Mouse (Mus musculus): ENCODE measurements around the gene Sema6b. TPM values are rescaled to one million over a fixed set of nuclear protein-coding genes. Genes with fewer than 3 reads are reported as not detected.

Sema6b gene
- total RNA-seq (2015; ENCODE audit: low replicate concordance) (0.19 TPM in 1 of 2 replicates, not detected in the other), total RNA-seq (2017; ENCODE audit: low replicate concordance) (0.56 and 1.4 TPM in 2 replicates)

DNA sequence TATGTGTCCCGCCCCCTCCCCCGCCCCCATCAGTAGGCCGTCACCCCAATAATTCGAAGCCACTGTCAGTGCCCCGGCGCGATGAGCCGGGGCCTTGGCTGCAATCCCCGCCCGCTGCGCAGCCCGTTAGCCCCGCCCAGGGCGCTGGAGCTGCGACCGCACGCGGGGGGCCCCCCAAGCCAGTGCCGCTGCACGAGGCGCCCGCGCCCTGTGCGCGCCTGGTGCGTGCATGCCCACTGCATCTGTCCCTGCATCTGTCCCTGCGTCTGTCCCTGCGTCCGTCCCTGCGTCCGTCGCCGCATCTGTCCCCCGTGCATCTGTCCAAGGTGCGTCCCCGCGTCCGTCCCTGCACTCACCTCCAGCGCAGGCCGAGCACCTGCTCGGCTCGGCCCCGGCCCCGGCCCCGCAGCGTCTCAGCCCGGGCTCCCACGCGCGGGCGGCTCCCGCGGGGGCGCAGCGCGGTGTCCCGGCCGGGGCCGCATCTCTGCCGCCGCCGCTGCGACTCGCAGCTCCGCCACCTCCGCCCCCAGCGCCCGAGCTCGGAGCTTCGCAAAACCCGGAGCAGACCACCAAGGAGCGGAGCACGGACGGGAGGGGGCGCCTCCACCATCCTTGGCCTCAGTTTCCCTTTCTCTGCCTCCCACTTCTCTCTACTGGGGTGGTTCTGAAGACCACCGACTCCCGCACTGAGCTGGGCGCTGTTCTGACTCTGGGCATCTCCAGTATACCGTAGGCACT is at the start of gene Sema6b:
Gene Sema6b (minus strand): TSS at position 486 of the 738 bp plus-strand sequence.
- ATAC-seq (replicated peaks; ENCODE audit: low FRiP score, poor library complexity, severe bottlenecking) = no peak

DNA sequence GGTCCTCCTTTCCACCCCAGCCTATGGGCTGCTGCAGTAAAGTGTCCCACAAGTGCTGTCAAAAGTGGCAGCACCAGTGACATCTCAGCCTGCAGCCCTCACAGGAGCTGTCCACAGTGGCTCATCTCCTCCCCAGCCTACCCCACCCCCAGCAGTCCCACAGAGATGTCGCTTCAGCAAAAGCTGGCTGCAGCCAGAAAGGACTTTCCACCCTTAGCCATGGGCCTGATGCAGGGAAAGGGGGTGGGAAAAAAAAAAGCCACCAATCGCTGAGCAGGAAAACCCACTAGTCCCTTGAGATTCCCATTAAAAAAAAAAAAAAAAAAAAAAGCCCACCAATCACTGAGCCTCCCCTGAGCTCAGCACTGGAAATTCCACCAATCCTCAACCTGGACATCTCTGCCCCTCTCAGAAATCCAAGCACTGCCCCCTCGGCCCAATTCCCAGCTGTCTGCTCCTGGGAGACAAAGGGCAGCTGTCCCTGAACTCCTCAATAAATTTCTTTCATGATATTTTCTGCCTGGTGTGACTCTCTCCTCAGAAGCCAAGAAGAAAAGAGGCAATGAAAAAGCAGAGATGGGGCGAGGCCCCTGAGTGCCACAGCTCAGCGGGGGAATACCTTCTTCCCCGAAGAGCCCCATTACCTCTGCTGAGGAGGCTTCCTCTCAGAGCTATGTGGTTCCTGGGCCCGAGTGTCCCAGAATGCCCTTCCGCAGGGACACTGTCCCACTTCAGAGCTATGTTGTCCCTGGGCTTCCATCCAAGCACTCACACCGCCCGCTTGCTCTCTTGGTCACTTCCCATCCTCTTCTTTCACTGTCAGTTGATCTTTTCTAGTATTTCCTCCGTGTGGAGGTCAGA is 45.4 kb upstream of the Sema6b start:
- ATAC-seq (replicated peaks; ENCODE audit: low FRiP score, poor library complexity, severe bottlenecking) = no peak

DNA sequence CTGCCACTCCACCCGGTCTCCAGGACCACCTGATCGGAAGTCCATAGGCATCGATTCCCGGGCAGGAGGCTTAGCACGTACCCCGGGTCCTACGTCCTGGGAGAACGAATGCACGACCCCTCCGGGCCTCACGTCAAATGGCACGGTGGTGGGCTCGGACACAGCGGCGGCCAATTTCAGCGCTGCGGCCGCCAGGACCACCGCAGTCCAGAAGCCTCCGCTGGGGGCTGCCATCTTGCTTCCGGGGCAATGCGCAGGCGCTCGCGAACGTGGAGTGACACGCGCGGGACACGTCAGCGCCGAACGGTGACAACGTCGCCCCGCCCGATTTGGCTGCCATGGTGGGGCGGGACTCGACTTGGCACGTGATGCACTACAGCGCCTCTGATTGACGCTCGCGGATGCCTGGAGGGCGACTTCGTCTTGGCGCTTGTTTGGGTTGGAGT is 43.5 kb upstream of the Sema6b start, which contains the start of gene Mydgf:
Gene Mydgf (minus strand): TSS at position 263 of the 446 bp plus-strand sequence.
- ATAC-seq (replicated peaks; ENCODE audit: low FRiP score, poor library complexity, severe bottlenecking) = peak; percentile 98

DNA sequence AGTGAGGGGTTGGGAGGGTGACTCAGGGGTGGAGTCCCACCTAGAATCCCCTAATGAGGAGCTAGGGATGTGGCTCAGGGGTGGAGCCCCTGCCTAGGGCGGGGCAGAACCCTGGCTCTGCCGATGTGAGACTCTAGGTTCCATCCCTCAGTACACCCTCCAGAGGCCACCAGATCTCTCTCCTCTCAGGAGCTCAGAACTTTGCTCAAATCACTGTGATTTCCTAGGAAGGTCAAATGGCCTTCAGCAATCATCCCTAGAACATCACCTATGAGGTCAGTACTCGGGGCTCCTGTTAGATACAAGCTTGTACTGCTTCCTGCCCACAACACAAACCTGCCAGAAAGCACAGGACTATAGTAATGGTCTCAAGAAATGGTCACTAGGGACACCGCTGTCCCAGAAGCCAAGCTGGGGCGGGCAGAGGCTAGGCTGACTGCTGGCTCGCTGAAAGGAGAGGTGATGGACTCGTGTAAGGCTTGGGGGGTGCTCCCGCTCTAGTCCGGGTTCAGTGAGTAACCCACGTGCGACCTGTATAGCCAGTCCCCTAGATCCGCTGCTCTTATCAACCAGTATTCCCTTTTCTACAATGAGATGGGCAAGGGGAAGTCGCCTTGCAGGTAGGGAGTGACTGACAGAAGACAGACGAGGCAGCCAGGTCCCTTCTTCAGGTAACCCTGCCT is 43.0 kb upstream of the Sema6b start:
- ATAC-seq (replicated peaks; ENCODE audit: low FRiP score, poor library complexity, severe bottlenecking) = peak; percentile 29

DNA sequence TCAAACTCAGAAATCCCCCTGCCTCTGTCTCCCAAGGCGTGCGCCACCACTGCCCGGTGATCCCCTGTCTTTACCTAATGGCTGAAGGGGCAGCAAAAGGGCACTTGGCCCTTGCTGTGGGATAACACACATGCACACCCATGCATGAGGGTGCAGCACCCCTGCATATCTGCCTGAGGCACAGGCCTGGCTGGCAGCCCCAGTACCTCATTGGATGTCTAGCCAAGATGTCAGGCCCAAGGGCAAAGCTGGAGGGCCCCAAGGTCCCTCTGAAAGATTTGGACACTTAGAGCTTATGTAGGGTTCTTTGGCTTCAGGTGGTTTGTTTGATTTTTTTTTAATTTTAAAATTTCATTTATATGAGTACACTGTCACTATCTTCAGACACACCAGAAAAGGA is 35.3 kb upstream of the Sema6b start:
- ATAC-seq (replicated peaks; ENCODE audit: low FRiP score, poor library complexity, severe bottlenecking) = no peak

DNA sequence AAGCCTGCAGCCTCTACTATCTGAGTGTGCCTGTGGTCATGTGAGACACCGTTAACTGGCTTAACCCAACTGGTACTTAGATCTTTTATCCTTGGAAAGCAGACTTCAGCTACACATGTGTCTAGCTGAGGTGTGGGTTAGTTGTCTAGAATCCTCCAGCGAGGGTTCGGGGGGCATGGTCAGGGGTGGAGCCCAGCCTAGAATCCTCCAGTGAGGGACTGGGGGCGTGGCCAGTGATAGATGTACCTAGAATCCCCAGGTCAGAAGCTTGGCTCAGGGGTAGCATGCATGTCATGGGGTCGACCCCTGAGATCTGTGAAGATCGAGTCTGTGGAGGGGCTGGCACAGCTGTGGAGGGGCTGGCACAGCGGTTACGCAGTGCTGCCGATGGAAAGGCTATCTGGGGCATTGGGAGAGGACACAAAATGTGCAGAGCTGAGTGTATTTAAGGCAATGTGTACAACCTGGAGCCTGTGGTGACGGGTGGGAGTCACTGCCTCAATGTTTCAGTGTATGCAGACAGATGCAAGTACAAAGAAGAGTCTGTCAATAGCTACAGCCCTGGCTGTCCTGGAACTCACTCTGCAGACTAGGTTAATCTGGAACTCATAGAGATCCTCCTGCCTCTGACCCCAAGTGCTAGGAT is 33.4 kb upstream of the Sema6b start:
- no peak for ATAC-seq (replicated peaks; ENCODE audit: low FRiP score, poor library complexity, severe bottlenecking)

DNA sequence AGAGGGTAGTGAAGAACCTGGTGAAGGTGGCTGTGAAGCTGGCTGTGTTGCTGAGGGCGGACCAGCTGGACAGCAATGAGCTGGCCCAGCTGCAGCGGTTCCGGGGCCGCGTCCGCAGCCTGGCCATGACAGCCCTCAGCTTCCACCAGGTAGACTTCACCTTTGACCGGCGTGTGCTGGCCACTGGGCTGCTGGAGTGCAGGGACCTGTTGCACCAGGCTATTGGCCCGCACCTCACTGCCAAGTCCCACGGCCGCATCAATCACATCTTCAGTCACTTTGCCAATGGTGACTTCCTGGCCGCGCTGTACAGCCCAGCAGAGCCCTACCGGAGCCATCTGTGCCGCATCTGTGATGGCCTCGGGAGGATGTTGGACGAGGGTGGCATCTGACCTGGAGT is 31.7 kb upstream of the Sema6b start:
- 0 out of 2 replicates have a peak, but pooled peaks have one; percentile 27 for ATAC-seq (replicated peaks; ENCODE audit: low FRiP score, poor library complexity, severe bottlenecking)

DNA sequence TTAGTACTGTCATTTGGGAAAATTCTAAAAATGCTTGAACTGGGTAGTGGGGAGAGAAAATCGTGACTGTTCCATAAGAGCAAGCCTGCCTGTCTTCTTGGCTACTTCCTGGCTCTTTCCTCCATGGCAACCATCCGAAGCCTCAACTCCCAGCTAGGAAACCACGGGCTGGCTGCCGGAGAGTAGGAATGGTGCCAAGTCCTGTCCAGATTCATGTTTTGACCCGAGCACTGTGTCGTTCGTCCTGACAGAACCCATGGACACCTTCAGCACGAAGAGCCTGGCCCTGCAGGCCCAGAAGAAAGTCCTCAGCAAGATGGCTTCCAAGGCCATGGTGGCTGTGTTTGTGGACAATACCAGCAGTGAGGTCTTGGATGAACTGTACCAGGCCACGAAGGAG is 31.3 kb upstream of the Sema6b start:
- no peak for ATAC-seq (replicated peaks; ENCODE audit: low FRiP score, poor library complexity, severe bottlenecking)

DNA sequence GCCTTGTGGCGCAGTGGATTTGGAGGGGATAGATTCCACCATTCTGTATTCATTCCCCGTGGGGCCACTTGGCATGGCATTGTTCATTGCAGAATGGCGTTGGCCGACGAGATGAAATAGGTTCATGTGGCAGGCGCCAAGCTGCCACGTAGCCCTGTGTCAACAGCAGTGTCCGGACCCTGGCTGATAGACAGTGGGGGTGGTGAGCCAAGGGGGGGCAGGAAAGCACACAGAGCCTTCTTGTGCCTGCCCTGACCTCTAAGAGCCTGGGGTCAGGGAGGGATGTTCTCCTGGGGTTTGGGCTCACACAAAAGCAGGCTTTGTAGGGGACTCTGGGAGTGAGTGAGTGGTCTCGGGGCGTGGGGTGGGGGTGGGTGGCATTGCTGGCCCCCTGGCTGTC is 30.5 kb upstream of the Sema6b start:
- no peak for ATAC-seq (replicated peaks; ENCODE audit: low FRiP score, poor library complexity, severe bottlenecking)

DNA sequence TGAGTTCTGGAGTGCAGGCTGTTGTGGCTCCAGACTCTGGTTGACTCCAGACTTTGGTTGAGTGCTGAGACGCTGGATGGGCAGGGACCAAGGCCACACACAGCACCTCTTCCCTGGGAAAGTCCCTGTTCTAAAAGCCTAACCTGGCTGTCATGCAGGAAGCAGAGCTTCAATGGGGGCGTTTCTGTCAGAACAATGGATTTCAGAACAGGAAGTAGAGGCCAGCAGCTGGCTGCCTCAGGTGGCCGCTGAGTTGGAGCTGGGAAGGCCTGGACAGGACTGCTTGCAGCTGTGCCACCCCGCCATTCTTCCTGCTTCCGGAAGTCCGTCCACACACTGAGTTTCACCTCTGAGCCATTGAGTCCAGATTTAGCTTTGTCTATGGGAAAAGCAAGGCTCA is 29.7 kb upstream of the Sema6b start:
- no peak for ATAC-seq (replicated peaks; ENCODE audit: low FRiP score, poor library complexity, severe bottlenecking)

DNA sequence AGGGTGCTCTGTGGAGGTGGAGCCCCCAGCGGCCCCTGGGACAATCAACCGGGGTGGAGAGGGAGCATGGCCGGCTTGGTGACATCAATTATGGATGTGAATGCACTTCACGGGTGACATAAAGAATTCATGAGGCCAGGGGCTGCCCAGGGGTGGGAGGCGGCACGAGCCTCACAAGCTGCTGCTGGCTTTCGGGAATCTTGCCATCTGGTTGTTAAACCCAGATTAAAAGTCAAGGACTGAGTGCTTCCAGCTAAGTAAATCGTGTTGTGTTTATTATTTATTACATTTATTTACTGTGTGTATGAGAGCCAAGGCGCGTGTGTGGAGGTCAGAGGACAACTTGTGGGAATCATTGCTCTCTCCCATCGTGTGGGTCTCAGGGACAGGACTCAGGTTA is 25.5 kb upstream of the Sema6b start:
- ATAC-seq (replicated peaks; ENCODE audit: low FRiP score, poor library complexity, severe bottlenecking) = no peak

DNA sequence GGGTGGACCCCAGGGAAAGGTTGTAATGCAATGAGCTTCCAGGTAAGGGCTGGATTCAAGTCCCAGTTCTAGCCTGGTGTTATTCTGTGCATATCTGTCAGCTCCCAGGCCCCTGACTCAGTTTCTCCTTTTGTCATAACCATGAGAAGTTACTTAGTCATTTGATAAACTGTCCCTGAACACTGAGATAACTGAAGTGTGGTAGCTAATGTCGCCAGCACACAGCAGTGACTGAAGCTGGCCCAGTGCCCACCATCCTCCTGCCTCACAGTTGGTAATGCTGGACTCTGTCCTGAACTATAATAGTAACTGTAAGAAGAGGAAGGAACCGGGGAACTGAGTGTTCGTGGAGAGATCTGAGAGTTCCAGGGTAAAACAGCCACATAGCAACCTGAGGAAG is 24.4 kb upstream of the Sema6b start:
- ATAC-seq (replicated peaks; ENCODE audit: low FRiP score, poor library complexity, severe bottlenecking) = no peak

DNA sequence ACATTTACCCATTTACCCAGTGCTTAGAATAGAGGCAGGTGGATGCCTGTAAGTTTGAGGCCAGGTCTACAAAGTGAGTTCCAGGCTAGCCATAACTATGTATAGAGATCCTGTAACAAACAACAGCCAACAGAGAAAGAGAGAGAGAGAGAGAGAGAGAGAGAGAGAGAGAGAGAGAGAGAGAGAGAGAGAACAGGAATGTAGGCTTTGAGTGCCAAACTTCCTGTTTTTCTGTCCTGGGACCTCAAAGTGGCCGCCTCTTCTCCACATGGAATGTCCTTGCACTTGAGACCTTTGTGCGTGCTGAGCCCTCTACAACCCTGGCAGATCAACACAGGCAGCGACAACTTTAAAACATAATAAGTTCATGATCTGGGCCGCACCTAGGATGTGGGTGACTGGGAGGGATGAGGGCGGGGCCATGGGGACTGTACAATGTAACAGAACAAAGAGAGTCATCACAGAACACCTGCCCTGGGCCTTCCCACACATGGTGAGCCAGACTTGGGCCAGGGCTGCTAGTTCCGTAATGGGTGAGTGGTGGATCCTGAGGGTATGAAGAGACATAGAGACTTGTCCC is 23.5 kb upstream of the Sema6b start:
- ATAC-seq (replicated peaks; ENCODE audit: low FRiP score, poor library complexity, severe bottlenecking) = no peak

DNA sequence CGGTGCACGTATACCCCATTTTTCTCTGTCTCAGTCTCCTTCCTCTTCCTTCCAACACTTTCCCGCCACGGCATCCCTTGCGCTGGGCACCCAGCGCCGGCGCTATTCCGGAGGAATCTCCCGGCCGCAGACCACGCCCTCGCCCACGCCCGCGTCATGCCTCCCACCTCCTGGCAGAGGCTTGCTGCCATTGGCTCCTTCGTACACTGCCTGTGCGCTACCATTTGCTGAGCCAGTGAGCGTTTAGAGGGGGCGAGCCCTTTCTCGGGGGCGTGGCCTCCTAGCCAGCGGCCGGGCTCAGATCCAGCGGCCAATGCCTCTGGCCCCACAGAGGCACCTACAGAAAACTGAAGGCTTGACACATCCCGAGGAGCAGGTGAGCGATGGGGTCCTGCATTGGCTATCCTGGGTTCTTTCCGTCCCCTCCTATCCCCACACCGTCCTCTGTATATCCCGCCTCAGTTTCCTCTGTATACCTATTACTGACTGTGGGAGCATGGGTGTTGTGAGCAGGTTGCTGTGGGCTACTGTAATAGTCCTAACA is 22.2 kb upstream of the Sema6b start, which contains the start of gene Tnfaip8l1:
Gene Tnfaip8l1 (plus strand): TSS at position 247 of the 544 bp plus-strand sequence.
- ATAC-seq (replicated peaks; ENCODE audit: low FRiP score, poor library complexity, severe bottlenecking) = peak; percentile 96

DNA sequence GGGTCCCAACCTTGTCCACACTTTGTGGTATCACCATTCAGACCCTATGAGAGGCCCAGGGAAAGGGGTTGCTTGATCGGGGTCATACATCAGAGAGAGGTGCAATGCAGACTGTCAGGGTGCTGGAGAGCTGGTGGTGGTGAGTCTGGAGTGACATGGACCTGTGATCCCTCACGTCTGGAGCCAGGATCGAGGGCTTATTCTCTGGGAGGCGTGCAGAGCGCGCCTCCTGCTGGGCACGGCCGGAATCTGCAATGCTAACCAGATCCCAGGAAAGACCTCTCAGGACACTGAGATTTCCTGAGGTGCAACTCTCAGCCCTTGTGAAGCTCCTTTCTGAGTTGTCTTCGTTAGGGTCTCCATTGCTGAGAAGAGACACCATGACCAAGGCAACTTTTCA is 19.6 kb upstream of the Sema6b start:
- no peak for ATAC-seq (replicated peaks; ENCODE audit: low FRiP score, poor library complexity, severe bottlenecking)

DNA sequence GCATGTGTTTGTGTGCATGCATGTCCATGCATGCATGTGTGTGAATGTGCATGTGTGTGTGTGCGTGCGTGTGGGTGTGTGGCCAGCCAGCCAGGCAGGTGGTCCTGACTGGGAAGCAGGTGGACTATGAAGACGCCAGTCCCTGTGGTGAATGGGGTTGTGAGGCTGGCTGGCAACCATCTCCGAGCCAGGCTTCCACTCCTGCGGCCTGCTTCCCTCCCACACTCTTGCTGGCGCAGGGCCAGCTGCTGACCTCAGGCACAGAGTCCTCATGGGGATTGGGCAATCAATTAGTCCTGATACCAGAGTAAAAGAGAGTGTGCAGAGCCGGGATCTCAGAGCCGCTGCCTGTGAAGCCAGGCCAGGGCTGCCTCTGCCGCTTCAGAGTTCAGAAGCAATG is 13.5 kb upstream of the Sema6b start:
- ATAC-seq (replicated peaks; ENCODE audit: low FRiP score, poor library complexity, severe bottlenecking) = no peak

DNA sequence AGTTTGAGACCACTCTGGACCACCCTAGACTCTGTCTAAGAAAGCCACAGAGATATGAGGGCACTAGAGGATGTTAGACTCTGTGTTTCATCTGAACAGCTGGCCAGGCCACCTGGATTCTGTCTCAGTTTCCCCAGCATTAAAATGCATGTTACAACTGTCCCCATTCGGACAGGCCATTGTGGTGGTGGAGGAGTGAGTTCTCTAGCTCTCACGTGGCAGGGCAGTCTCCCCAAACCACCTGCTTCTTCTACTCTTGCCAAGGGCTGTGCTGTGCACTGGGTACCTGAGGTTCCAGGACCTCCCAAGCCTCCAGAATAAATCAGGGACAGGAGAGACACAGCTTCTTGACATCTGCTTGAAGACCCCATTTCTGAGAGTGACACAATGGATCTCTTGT is 9.8 kb upstream of the Sema6b start:
- ATAC-seq (replicated peaks; ENCODE audit: low FRiP score, poor library complexity, severe bottlenecking) = no peak

DNA sequence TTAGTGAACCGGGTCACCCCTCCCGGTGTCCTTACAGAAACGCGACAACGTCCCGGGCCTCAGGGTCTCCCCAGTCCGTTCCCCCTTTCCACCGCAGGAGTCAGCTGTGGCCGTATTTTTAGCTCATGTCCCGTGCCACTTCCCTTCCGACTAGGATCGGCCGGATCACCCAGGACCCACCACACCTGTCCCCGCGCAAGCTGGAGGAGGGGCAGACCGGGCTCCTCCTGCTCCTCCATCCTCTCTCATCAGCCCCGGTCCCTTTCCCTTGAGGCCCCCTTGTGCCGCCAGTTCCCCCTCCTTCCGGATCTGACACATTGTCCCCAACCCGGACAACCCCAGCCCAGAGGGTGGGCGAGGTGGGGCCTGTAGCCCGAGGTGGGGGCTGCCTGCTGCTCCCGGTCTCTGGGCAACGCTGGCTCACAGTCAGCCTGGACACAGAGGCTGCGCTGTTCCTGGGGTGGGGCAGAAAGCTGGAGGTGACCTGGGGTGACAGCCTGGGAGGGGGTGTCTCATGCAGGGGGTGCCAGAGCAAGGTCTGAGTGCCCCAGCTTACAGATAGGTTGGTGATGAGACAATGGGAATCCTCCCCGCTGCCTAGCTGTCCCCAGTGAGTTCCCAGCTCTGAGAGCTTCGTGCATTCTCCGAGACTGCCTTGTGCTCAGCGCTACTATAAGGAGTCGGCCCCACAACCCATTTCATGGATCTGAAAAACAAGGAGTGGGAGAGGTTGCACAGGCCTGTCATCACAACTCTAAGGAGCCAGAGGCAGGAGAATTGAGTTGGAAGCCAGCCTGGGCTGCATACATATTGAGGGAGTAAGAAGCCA is 8.9 kb upstream of the Sema6b start:
- ATAC-seq (replicated peaks; ENCODE audit: low FRiP score, poor library complexity, severe bottlenecking) = no peak
